In the genomic region with DNA sequence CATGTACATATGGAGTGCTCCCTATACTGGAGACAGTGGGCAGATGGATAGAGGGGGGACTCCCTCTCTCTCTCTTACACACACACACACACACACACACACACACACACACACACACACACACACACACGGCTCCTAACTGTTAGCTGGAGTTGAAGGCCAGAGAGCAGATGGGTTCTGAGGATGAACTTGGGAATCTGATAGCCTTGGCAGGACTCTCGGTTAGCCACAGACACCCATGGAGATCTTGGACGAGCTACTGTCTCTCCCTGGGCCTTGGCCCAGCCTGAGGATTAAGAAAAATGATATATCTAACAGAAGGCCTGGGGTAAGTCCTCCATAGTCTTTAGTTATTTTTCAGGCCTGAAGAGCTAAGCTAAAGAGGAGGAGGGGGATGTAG, we compare ENCODE assay signal across 18 mouse cellular contexts. TPM values are rescaled to one million over a fixed set of nuclear protein-coding genes. Genes with fewer than 3 reads are reported as not detected.
DNase-seq lines count a peak whose midpoint lies in the region; ATAC-seq and TF ChIP-seq lines count a peak whose summit lies in the region.
"Had no signal": no experiment of that assay in that cellular context is flagged by ENCODE, and none has a peak within 500 bp of the region (broad histone marks: within the 10 kb centered on the region; RNA-seq: fewer than 3 reads in every experiment).

No protein-coding gene starts in this region.

- intact Hi-C loops in gastrocnemius, postnatal 36 days (cut with DNase I): loop anchor here (5.0 kb wide), 1 partner anchor 39 kb away; a partner anchor contains a TSS

- H3K9ac ChIP-seq in stomach, embryonic 16.5 days (ENCODE audit: low read length): no peak overlapping the region
- no peak overlapping the region for H3K9ac ChIP-seq in stomach, postnatal 0 days (ENCODE audit: low read length)
- H3K9ac ChIP-seq: embryonic facial prominence, embryonic 12.5 days; heart, embryonic 12.5 days; limb, embryonic 15.5 days; midbrain, embryonic 13.5 days; stomach, embryonic 15.5 days had no signal

- H3K4me3 ChIP-seq in stomach, embryonic 16.5 days (replicated peaks; ENCODE audit: low read length): no peak overlapping the region
- H3K4me3 ChIP-seq in stomach, postnatal 0 days (ENCODE audit: low read depth, low read length): no peak overlapping the region
- no peak overlapping the region for H3K4me3 ChIP-seq in embryonic facial prominence, embryonic 10.5 days
- H3K4me3 ChIP-seq: embryonic facial prominence, embryonic 12.5 days; heart, embryonic 12.5 days; limb, embryonic 15.5 days; midbrain, embryonic 13.5 days; stomach, embryonic 15.5 days had no signal

- H3K4me1 ChIP-seq in stomach, embryonic 16.5 days (ENCODE audit: control insufficient read depth, insufficient read depth, low read length): peaks cover 23% of the 10 kb centered on the region
- H3K4me1 ChIP-seq in stomach, postnatal 0 days (replicated peaks; ENCODE audit: control insufficient read depth, insufficient read depth): peaks cover 3% of the 10 kb centered on the region; the same call in 1 of the 2 replicates
- peaks cover 84% of the 10 kb centered on the region for H3K4me1 ChIP-seq in embryonic facial prominence, embryonic 10.5 days

- H3K36me3 ChIP-seq in stomach, embryonic 16.5 days (ENCODE audit: control insufficient read depth, insufficient read depth, low read length): no peaks in the 10 kb centered on the region
- H3K36me3 ChIP-seq in stomach, postnatal 0 days (ENCODE audit: control insufficient read depth, insufficient read depth, low read length): no peaks in the 10 kb centered on the region
- no peaks in the 10 kb centered on the region for H3K36me3 ChIP-seq in embryonic facial prominence, embryonic 10.5 days (replicated peaks)
- H3K36me3 ChIP-seq: embryonic facial prominence, embryonic 12.5 days; heart, embryonic 12.5 days; limb, embryonic 15.5 days; midbrain, embryonic 13.5 days; stomach, embryonic 15.5 days had no signal

- no peak for TF ChIP-seq EP300 in stomach, postnatal 0 days (optimal IDR thresholded peaks at IDR 0.05)

- no peak overlapping the region; the same call in 1 of the 2 replicates for H3K27ac ChIP-seq in stomach, embryonic 16.5 days (ENCODE audit: low read length)
- H3K27ac ChIP-seq in stomach, postnatal 0 days (replicated peaks): no peak overlapping the region
- 0 out of 2 replicates have a peak overlapping the region, but pooled peaks have one; percentile 8 for H3K27ac ChIP-seq in embryonic facial prominence, embryonic 10.5 days (replicated peaks)
- H3K27ac ChIP-seq: embryonic facial prominence, embryonic 12.5 days; limb, embryonic 15.5 days; macrophage; stomach, embryonic 15.5 days had no signal

- DNase-seq in gastrocnemius, adult 18-20 months (ENCODE audit: low spot score): peak; percentile 26
- no peak for DNase-seq in gastrocnemius, postnatal 36 days
- no peak for DNase-seq in stomach, postnatal 0 days (ENCODE audit: low spot score)
- DNase-seq in embryonic facial prominence, embryonic 10.5 days (ENCODE audit: low spot score): no peak
- DNase-seq in skeletal muscle tissue, adult 2 months (ENCODE audit: low read depth, low spot score): peak; percentile 51
- no peak for DNase-seq in right cerebral cortex, postnatal 4 days
- DNase-seq in heart, adult 9 months (ENCODE audit: low spot score in 2 of 2): no peak
- DNase-seq: adrenal gland, postnatal 14 days; heart, postnatal 4 days; lung, adult 18-20 months had no signal

- no peak for TF ChIP-seq CTCF in stomach, postnatal 0 days (IDR thresholded peaks at IDR 0.05; ENCODE audit: low read depth)

- H3K9me3 ChIP-seq in stomach, embryonic 16.5 days (replicated peaks; ENCODE audit: control insufficient read depth, low read length): no peaks in the 10 kb centered on the region
- no peaks in the 10 kb centered on the region for H3K9me3 ChIP-seq in stomach, postnatal 0 days (ENCODE audit: control insufficient read depth, low read length)
- H3K9me3 ChIP-seq in embryonic facial prominence, embryonic 10.5 days: no peaks in the 10 kb centered on the region
- H3K9me3 ChIP-seq: embryonic facial prominence, embryonic 12.5 days; heart, embryonic 12.5 days; limb, embryonic 15.5 days; midbrain, embryonic 13.5 days; stomach, embryonic 15.5 days had no signal

- no peaks in the 10 kb centered on the region for H3K27me3 ChIP-seq in stomach, embryonic 16.5 days (ENCODE audit: control insufficient read depth, insufficient read depth, low read length)
- no peaks in the 10 kb centered on the region for H3K27me3 ChIP-seq in stomach, postnatal 0 days (ENCODE audit: control insufficient read depth, insufficient read depth, low read length)
- H3K27me3 ChIP-seq in embryonic facial prominence, embryonic 10.5 days (replicated peaks; ENCODE audit: low read depth, poor library complexity, severe bottlenecking): peaks cover 20% of the 10 kb centered on the region
- H3K27me3 ChIP-seq: embryonic facial prominence, embryonic 12.5 days; limb, embryonic 15.5 days; stomach, embryonic 15.5 days had no signal

- WGBS in stomach, embryonic 16.5 days: 47% methylated on average over 3 of the region's 3 CpGs
- WGBS in stomach, postnatal 0 days: 43% methylated on average over 3 of the region's 3 CpGs
- 75% methylated on average over 3 of the region's 3 CpGs for WGBS in embryonic facial prominence, embryonic 10.5 days

- peak; percentile 18; the same call in 1 of the 2 replicates for ATAC-seq in stomach, embryonic 16.5 days (ENCODE audit: insufficient read depth, low FRiP score)
- ATAC-seq in stomach, postnatal 0 days (ENCODE audit: low FRiP score, low TSS enrichment): no peak
- ATAC-seq: inflammation-experienced regulatory T-cells, adult 6 months; midbrain, embryonic 13.5 days had no signal

- H3K4me2 ChIP-seq in stomach, embryonic 16.5 days (ENCODE audit: low read depth, low read length): no peak overlapping the region
- no peak overlapping the region for H3K4me2 ChIP-seq in stomach, postnatal 0 days (replicated peaks; ENCODE audit: low read depth)
- H3K4me2 ChIP-seq: embryonic facial prominence, embryonic 12.5 days; heart, embryonic 12.5 days; limb, embryonic 15.5 days; midbrain, embryonic 13.5 days; stomach, embryonic 15.5 days had no signal

RNA-seq across cellular contexts. Expression of a gene that starts 3.0 kb away (rescaled TPM):
- 10 to 100 TPM; 17.6 to 22.9 TPM for total RNA-seq in gastrocnemius, adult 18-20 months (2021)
- total RNA-seq in gastrocnemius, postnatal 36 days (2021): 10 to 100 TPM; 15.5 to 17.8 TPM
- polyA plus RNA-seq in stomach, embryonic 16.5 days (2015; fragmentation: Nextera tagmentation; extraction: Ambion mirVana): 12.7 TPM in 2 replicates
- polyA plus RNA-seq in stomach, postnatal 0 days (2015; fragmentation: Nextera tagmentation; extraction: Ambion mirVana): 27.1 and 31.1 TPM in 2 replicates
- 69.5 and 84.4 TPM in 2 replicates for polyA plus RNA-seq in embryonic facial prominence, embryonic 10.5 days (2016; fragmentation: Nextera tagmentation; extraction: Ambion mirVana)

RNA-seq across cellular contexts. Expression of a gene that starts 33.1 kb away (rescaled TPM):
- total RNA-seq in gastrocnemius, adult 18-20 months (2021): not detected
- under 1 TPM in 1 of 2 experiments, not detected in 1; 0.71 TPM for total RNA-seq in gastrocnemius, postnatal 36 days (2021)
- polyA plus RNA-seq in stomach, embryonic 16.5 days (2015; fragmentation: Nextera tagmentation; extraction: Ambion mirVana): 1.6 and 1.9 TPM in 2 replicates
- polyA plus RNA-seq in stomach, postnatal 0 days (2015; fragmentation: Nextera tagmentation; extraction: Ambion mirVana): 0.56 and 0.57 TPM in 2 replicates
- polyA plus RNA-seq in embryonic facial prominence, embryonic 10.5 days (2016; fragmentation: Nextera tagmentation; extraction: Ambion mirVana): 0.41 and 0.60 TPM in 2 replicates

RNA-seq across cellular contexts. Expression of a gene that starts 41.6 kb away (rescaled TPM):
- 1 to 10 TPM; 2.2 to 3.4 TPM for total RNA-seq in gastrocnemius, adult 18-20 months (2021)
- 1 to 10 TPM; 1.7 to 3.0 TPM for total RNA-seq in gastrocnemius, postnatal 36 days (2021)
- 3.3 and 3.7 TPM in 2 replicates for polyA plus RNA-seq in stomach, embryonic 16.5 days (2015; fragmentation: Nextera tagmentation; extraction: Ambion mirVana)
- 0.98 and 1.2 TPM in 2 replicates for polyA plus RNA-seq in stomach, postnatal 0 days (2015; fragmentation: Nextera tagmentation; extraction: Ambion mirVana)
- 7.1 and 7.8 TPM in 2 replicates for polyA plus RNA-seq in embryonic facial prominence, embryonic 10.5 days (2016; fragmentation: Nextera tagmentation; extraction: Ambion mirVana)

Comparison
In these comparisons a context has a peak if more than half of its experiments do, and no peak if none do; other contexts are left out.
1. DNase-seq: peak in gastrocnemius, adult 18-20 months (single experiment) and skeletal muscle tissue, adult 2 months (single experiment); none in gastrocnemius, postnatal 36 days (0 of 2), stomach, postnatal 0 days (single experiment), embryonic facial prominence, embryonic 10.5 days (single experiment), right cerebral cortex, postnatal 4 days (single experiment) and heart, adult 9 months (0 of 2).